17 mouse cellular contexts compared by ENCODE assay signal in the genomic region with DNA sequence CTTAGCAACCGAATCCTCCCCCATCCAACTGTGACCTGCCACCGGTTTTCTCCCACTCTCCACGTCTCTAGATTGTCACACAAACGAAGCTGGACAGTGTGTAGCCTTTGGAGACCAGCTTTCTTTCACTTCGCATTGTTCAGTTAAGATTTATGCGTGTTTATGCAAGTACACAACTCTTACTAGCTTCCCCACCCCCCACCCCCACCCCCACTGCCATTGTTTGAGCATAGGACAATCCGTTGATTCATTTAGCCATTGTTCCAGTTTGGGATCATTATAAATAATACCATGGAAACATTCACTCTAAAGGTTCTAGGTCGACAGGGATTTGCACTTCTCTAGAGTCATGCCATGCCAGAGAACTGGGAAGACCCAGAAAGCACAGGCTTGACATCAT.
"Had no signal": no experiment of that assay in that cellular context is flagged by ENCODE, and none has a peak within 500 bp of the region (broad histone marks: within the 10 kb centered on the region; RNA-seq: fewer than 3 reads in every experiment).

No protein-coding gene starts in this region.

- H3K27me3 ChIP-seq: limb, embryonic 15.5 days; lung, embryonic 15.5 days; midbrain, embryonic 12.5 days; midbrain, embryonic 15.5 days; neural tube, embryonic 12.5 days; stomach, embryonic 15.5 days had no signal

- H3K4me2 ChIP-seq: limb, embryonic 12.5 days; limb, embryonic 15.5 days; liver, embryonic 11.5 days; lung, embryonic 15.5 days; midbrain, embryonic 12.5 days; midbrain, embryonic 15.5 days; neural tube, embryonic 12.5 days; neural tube, embryonic 15.5 days; stomach, embryonic 15.5 days had no signal

- H3K4me1 ChIP-seq: limb, embryonic 12.5 days; limb, embryonic 15.5 days; lung, embryonic 15.5 days; midbrain, embryonic 12.5 days; midbrain, embryonic 15.5 days; neural tube, embryonic 12.5 days; neural tube, embryonic 15.5 days; stomach, embryonic 15.5 days had no signal

- H3K4me3 ChIP-seq: limb, embryonic 12.5 days; limb, embryonic 15.5 days; lung, embryonic 15.5 days; midbrain, embryonic 12.5 days; midbrain, embryonic 15.5 days; neural tube, embryonic 12.5 days; neural tube, embryonic 15.5 days; stomach, embryonic 15.5 days had no signal

- ATAC-seq: intestine, postnatal 0 days; liver, postnatal 0 days; midbrain, embryonic 15.5 days had no signal

- DNase-seq: kidney, adult 8-10 months; left cerebral cortex, postnatal 4 days; liver, postnatal 0 days; right cerebral cortex, postnatal 4 days; thymus, postnatal 25 days had no signal

- H3K9me3 ChIP-seq: limb, embryonic 15.5 days; lung, embryonic 15.5 days; midbrain, embryonic 12.5 days; midbrain, embryonic 15.5 days; neural tube, embryonic 12.5 days; neural tube, embryonic 15.5 days; stomach, embryonic 15.5 days had no signal

- H3K36me3 ChIP-seq: limb, embryonic 12.5 days; limb, embryonic 15.5 days; lung, embryonic 15.5 days; midbrain, embryonic 12.5 days; midbrain, embryonic 15.5 days; neural tube, embryonic 12.5 days; neural tube, embryonic 15.5 days; stomach, embryonic 15.5 days had no signal

- H3K27ac ChIP-seq: limb, embryonic 12.5 days; limb, embryonic 15.5 days; liver, embryonic 14.5 days; lung, embryonic 15.5 days; macrophage; midbrain, embryonic 12.5 days; midbrain, embryonic 15.5 days; neural tube, embryonic 12.5 days; neural tube, embryonic 15.5 days; stomach, embryonic 15.5 days had no signal

- H3K9ac ChIP-seq: limb, embryonic 12.5 days; limb, embryonic 15.5 days; liver, embryonic 14.5 days; liver, postnatal 0 days; lung, embryonic 15.5 days; midbrain, embryonic 12.5 days; midbrain, embryonic 15.5 days; neural tube, embryonic 12.5 days; neural tube, embryonic 15.5 days; stomach, embryonic 15.5 days had no signal
